Mouse (Mus musculus): ENCODE measurements around the gene Slc11a1.

Gene Slc11a1

DNA sequence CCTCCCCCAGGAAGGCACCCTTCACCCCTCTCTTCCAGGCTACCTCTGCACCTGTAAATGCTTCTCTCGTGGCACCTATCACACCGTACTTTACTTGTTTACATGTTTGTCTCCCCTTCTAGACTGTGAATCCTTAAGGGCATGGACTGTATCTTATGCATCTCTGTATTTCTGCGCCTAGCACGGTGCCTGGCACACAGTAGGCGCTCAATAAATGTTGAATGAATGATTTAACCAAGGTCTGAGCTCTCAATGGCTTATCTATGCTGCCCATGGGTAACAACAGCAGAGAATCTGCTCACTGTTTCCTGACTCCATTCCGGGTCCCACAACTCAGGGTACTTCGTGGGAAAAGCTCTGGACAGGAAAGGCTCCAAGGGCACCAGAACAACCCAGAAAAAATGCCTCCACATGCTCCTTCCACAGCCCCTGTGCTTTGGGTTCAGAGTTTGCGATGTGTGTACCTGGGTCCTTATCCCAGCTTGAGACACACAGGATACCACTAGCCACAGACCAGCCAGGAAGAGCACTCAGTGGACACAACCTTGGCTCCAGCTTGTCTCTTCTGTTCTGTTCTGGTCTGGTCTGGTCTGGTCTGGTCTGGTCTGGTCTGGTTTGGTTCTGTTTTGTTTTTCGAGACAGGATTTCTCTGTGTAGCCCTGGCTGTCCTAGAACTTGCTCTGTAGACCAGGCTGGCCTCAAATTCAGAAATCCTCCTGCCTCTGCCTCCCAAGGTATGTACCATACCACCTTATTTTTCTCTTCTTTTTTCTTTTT lies 21.4 kb upstream of the Slc11a1 start:
- DNase-seq, result no peak

DNA sequence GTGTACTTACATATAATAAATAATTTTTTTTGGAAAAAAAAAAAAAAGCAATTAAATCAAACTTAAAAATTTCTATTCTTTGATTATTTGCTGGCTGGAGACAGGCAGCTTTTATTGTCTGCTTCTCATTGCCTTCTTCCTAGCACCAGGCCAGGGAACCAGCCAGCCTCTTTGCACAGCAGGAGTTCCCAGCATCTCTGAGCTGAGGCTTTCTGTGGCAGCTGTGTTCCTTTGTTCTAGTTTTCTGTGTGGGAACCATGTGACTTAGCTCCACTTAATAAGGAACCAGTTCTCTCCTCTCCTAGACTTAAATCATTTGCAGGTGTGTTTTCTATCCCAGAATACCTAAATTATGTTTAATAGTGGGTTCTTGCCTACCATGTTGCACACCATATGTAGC lies 17.5 kb upstream of the Slc11a1 start:
- DNase-seq, result no peak

DNA sequence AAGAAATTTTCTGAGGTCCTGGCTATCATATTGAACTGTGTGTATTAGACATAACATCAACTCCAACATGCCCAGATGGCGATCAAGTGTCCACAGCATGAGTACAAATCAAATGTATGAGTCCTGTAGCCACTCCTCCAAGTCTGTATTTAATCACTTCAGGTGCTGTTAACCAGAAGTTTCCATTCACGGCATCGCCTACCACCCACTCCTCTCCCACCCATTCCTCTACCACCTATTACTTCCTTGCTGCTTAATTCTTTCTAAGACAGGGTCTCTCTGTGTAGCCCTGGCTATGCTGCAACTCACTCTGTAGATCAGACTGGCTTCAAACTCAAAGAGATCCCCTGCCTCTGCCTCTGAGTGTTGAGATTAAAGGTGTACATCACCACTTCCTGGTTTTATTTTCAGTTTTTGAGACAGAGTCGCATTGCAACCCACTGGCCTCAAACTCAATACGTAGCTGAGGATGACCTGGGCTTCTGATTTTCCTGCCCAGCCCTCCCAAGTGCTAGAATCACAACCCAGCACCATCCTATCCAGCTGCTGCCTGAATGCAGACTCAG lies 15.0 kb upstream of the Slc11a1 start:
- no peak for DNase-seq

DNA sequence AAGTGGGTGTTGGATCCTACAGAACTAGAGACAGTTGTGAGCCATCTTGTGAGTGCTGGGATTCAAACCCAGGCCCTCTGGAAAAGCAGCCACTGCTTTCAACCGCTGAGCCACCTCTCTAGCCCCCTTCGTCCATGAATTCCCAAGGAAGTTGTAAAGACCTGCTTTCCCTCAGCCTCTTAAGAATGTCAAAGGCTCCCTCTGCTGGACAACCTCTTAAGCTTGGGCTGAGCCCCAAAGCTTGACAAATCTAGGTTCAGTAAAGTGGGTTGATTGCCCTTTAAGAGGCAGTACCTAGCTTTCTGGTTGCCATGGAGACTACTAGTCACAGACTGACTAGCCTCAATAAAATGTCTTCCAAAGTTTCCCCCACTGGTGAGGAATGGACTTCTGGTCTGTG lies 13.2 kb upstream of the Slc11a1 start, which contains the start of gene Catip:
TSS of gene Catip (plus strand) at position 297 of the 400 bp plus-strand sequence.
- peak; percentile 69 to 83 for DNase-seq

DNA sequence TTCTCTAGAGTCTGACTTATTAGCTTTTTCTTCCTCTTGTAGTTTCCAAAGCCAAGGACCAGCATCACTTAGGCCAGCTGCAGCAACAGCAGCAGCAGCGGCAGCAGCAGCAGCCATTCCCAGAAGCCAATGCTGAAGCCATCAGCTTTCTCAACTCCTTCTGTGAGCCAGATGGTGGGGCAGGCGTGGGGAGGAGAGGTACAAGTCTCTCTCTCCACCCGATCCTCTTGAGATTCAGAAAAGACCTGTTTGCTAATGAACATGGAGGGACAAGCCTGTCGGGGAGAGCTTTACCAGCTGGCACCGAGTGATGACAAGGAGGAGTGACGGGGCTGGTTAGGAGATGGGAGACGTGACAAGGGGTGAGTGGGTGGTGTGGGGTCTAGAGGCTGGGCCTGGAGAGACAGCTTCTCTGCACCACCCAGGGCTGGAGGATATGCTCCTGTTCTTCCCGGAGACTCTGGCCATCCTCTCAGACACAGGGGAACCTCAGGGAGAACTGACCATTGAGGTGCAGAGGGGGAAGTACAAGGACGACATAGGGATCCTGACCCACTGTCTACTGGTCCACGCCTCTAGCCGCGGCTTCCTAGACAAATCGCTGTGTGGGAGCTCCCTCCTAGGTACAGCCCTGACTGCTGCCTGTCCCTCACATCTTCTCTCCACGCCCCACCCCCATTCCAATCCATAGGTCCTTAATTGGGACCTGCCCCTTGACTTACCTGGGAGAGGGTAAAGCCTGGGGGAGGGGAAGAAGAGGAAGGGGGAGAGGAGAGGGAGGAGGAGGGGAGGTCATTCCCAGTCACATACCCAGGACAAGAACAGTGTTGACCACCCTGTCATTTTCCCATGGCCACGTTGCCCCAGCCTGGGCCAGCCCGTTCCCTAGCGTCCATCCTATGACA lies 12.4 kb upstream of the Slc11a1 start:
- no peak for DNase-seq

DNA sequence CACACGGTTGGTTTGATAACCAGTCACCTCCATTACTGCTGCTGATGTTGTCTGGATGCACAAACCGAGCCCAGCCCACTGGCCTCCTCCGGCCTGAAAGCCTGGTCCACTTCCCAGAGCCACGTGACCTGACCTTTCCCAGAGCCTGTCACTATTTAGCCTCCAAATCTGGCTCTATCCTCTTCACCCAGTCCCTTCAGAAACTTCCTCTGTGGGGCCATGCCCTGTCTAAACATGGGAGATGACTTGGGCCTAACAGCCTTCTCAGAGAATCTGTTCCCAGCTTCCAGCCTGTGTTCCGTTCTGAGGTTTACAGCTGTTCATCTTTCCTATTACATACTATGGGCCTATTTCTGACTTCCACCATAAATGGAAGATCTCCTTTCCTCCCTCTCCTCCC lies 11.6 kb upstream of the Slc11a1 start:
- no peak for DNase-seq

DNA sequence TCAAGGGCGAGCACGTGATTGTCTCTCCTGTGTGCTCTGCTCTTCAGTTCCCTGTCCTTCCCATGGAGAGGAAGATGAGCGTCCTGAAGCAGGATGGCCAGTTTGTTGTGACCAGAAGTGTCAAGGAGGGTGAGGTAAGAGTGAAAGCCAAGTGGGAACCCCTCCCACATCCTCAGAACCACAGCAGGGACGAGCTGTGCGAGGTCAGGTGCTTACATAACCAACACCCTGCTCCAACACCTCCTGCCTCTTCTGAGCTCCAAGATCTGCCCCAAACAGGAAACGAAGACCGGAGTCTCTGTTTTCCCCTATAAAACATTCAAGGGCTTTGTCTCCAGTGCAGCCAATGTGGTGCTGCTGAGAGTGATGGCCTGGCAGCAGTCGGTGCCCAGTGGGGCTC lies 10.7 kb upstream of the Slc11a1 start:
- DNase-seq, result no peak

DNA sequence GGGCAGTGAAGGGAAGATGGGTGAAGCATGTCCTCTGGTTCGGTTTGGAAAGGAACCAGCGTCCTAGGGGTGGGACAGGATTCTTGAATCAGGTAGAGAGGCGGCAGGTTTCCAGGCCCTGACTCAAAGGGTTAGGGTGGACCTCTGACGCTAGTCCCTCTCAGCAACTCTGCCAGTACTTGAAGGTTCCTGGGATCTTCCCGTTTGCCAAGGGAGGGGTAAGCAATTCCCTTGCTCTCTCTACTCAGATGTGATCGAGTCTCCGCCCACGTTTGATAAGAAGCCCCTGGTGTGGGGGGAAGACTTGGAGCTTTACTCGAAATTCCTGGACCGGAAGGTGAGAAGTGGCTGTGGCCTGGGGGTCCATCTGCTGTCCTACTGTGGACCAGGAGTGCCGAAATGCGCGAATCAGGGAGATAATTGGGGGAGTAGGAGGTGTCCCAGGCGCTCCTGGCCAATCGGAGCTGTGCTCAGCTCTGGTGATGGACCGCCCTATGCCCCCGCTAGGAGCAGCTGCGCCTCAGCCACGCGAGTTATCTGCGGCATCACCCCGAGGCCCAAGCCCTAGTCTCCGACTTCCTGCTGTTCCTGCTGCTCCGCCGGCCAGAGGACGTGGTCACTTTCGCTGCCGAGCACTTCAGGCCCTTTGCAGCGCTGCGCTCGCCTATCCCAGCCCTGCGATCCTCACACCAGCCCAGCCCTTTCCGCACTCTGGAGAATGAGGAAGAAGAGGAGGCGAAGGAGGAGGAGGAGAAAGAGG lies 6.9 kb upstream of the Slc11a1 start:
- peak; percentile 47 to 65 for DNase-seq

DNA sequence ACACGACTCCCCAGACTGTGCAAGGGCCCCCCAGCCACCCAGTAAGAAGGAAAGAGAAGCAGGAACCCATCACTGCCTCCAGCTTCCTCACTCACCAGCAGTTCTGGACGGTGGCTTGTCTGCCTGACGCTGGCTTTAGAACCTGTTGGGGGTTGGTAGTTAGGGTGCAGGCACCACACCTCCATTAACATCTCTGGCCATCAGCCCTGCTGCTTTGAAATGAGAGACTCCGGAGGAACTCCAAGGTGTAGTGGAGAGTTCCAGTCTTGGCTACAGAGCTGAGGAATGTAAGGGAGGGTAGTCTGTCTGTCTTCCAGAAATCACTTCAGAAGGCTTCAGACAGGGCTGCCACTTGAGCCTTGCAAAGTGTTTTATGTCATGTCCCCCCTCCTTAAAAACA lies 5.0 kb upstream of the Slc11a1 start:
- DNase-seq, result no peak

DNA sequence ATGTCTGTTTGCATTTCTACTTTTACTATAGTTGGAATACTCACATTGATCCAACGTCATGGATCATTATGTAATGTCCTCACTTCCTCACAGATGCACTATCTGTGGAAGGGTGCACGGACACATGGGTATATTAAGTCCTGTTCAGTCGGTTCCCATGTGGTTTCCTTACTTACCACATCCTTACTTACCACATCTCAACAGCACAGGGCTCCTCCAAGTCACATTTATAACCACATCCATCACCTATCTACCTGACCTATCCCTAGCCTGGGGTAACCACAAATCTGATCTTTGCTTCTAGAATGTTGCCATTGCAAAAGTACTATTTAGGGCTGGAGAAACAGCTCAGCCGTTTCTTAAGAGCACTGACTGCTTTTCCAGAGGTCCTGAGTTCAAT lies 1.6 kb upstream of the Slc11a1 start:
- no peak for DNase-seq

DNA sequence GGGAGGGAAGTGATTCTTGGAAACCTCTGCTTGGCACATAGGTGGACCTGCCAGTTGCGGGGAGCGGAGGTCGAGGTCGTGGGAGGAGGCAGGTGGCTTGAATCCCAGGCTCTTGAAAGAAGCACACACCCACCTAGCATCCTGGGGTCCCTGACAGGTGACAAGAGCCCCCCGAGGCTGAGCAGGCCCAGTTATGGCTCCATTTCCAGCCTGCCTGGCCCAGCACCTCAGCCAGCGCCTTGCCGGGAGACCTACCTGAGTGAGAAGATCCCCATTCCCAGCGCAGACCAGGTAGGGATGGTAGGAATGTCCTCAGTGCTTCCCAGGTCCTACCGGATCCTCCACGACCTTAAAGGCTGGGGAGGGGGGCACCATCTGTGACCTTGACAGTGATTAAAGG lies 566 bp downstream of the Slc11a1 start:
- DNase-seq, result no peak

DNA sequence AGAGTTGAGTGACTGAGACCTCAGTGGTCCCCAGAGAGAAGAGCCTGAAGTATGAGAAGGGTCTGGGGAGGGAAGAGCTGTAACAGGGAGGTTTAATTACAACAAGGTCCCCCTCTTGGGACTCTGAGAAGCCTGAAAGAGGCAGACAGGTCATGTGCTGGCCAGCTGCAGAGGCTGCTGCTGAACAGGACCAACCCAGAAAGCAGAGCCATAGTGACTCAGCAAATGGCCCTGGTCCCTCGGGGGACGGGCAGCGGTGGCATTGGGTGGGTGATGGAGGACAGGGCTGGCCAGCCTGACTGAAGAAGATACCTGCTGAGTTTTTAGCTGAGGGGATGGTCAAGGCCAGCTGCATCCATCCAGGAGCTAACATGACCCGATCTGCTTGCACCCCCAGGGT lies 1.4 kb downstream of the Slc11a1 start:
- DNase-seq, result no peak

DNA sequence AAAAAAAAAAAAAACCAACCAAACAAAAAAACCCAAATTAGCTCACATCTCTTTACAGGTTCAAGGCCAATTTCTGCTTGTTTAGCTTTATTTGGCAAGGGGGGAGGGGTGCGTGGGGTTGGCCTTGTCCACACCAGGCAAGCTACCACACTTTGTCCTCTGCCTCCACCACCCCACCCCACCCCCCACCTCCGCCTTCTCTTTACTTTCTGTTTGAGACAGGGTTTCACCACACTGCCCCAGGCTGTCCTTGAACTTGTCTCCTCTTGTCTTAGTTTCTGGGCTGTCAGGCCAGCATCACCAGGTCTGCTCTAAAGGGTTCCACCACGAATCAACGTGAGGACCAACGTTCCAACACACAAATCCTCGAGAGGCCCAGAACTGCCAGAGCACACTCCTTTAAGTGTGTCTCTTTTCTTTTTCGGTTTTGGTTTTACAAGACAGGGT lies 4.1 kb downstream of the Slc11a1 start:
- no peak for DNase-seq

DNA sequence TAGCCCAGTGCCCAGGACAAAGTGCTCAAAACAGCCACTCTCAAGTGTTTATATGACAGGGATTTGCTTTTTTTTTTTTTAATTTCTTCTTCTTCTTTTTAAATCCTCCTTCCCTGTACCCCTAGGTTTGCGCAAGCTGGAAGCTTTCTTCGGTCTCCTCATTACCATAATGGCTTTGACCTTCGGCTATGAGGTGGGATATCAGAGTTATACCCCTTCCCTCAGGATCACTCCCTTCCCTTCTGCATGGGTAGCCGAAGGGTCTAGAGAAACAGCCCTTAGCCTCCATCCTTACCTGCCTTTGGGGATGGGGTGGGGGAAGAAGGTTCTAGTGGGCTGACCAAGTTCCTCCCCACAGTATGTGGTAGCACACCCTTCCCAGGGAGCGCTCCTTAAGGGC lies 5.5 kb downstream of the Slc11a1 start:
- DNase-seq, result no peak

DNA sequence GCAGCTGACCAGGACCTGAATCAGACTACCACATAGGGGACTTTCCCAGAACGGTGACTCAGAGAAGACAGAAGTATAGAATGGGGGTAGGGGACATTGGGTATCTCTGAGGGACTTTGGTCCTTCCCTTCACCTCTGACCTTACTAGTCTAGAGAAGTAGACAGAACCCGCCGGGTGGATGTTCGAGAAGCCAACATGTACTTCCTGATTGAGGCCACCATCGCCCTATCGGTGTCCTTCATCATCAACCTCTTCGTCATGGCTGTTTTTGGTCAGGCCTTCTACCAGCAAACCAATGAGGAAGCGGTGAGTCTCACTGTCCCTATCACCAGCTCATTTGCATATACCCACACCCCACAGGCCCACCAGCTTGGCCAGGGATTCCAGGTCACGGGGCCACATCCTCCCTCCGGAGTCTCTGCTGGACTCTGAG lies 6.6 kb downstream of the Slc11a1 start:
- no peak for DNase-seq

DNA sequence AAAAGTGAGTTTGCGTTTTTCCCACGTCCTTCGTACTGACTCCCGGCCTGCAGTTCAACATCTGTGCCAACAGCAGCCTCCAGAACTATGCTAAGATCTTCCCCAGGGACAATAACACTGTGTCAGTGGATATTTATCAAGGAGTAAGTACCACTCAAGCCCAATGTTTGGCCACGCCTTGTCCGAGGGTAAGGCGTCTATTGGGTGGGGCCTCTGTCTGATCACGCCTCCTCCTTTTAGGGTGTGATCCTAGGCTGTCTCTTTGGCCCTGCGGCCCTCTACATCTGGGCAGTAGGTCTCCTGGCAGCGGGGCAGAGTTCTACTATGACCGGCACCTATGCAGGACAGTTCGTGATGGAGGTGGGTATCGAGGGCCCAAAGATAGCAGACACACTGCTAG lies 8.4 kb downstream of the Slc11a1 start:
- DNase-seq, result no peak

DNA sequence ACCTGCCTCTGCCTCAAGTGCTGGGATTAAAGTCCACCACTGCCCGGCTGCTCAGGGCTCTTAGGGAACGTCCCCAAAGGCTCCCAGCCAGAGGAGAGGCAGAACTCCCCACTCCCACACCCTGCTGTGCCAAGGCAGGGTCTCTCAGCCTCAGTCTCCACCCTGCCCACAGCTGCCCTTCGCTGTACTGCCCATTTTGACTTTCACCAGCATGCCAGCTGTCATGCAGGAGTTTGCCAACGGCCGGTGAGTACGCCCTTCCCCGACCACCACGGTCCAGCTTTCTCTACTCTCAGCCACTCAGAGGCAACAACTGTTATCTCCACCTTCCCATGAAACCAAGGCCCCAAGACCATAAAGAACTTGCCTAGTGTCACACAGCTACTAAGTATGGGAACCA lies 9.5 kb downstream of the Slc11a1 start:
- DNase-seq, result no peak

DNA sequence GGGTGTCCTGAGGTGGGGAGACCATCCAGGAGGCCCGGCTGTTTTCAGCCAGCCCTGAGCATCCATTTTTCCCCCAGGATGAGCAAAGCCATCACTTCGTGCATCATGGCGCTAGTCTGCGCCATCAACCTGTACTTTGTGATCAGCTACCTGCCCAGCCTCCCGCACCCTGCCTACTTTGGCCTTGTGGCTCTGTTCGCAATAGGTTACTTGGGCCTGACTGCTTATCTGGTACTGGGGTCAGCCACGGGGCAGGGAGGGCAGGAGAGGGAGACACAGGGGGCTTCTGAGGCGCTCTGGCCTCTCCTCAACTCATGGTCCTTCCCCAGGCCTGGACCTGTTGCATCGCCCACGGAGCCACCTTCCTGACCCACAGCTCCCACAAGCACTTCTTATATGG lies 10.1 kb downstream of the Slc11a1 start:
- DNase-seq, result no peak

DNA sequence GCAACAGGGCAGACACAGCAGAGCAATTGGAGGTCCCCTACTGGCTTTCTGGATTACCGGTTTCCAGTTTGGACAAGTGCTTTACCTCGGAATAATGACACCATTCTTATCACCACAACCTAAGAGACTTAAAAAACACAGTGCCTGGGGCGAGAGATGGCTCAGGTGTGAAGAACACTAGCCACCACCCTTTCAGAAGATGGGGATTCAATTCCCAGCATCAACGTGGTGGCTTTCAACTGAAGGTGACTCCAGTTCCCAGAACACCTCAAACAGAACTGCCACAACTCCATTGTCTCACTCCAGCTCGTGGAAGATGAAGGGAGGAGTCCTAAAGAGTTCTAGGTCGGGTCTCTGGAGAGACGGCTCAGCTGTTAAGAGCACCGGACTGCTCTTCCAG lies 10.5 kb downstream of the Slc11a1 start:
- no peak for DNase-seq

DNA sequence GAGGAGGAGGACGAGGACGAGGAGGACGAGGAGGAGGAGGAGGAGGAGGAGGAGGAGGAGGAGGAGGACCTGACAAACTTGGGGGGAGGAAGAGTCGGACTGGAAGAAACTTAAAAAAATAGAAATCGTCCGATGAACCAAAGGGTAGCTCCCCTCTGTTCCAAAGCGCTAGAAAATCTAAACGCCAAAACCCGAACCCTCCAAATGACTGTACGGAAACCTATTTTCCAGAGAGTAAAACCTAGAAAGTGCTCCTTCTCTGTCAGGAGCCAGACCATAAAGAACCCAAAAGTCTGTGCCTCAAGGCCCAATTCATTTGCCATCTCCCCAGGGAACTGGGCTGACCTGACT lies 11.3 kb downstream of the Slc11a1 start:
- DNase-seq, result no peak

DNA sequence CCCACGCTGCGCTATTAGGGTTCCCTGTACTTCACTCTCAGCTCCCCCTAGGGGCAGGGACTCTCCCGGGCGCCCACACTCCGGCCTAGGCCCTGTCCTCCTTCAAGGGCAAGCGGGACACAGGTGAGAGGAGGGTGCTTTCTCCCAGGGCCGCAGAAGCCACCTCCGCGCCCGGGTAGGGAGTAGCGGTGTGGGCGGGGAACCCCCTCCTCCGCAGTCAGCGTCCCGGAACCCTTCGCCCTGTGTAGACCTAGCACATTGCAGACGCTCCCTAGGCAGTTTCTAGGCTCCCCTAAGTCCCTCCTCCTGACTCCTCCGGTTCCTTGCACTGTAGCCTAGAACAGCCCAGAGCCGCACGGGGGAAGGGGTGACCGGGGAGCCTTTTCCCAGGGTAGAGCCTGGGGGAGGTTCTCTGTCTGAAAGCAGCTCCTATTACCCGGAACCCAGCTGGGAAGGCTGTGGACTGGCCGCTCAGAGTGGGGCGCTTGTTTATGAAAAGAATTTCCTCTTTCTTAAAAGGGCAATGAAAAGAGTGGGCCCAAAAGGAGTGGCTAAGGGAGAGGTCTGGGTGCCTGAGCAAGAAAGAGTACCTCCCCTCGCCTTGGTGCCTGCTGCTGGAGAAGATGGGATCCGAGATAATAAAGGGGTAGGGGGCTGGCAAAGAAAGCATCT lies 11.9 kb downstream of the Slc11a1 start:
- DNase-seq, result peak; percentile 95 to 98

DNA sequence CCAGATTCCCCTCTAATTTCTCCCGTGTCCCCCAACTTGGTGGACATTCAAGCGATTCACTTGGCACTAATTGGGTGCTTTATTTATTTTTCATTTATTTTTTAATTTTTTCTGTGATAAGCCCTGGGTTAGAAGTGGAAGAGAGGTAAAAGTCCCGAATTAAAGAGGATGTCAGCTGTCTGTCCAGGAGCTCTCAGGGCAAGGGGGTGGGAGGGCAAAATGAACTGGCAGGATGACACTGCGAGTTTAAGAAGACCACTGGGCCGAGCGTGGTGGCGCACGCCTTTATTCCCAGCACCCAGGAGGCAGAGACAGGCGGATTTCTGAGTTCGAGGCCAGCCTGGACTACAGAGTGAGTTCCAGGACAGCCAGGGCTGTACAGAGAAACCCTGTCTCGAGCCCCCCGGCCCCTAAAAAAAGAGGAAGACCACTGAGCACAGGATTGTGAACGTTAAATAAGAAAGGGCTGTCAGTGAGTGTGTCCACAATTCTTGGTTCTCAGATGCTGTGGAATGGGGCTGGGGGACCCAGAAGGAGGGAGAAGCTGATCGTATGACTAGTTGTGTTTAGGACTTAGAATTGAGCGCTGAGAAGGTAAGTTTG lies 12.5 kb downstream of the Slc11a1 start:
- DNase-seq, result peak in 1 of 2 experiments; percentile 33
